Mouse (Mus musculus) forebrain, embryonic 10.5 days (tissue): ENCODE measurements around the gene Ucma. TPM values are rescaled to one million over a fixed set of nuclear protein-coding genes. Genes with fewer than 3 reads are reported as not detected.

Experiments
- DNase-seq: peaks from one replicate; pipeline ENCODE4 v3.0.0-alpha.2; 2017; ENCODE audit warnings: low spot score; ENCODE audit errors: extremely low spot score
- H3K27ac ChIP-seq: fragments of 300-500 bp; sonication (generic); 2 replicates; pipeline ENCODE4 v1.5.1; 2016; ENCODE audit warnings: mild to moderate bottlenecking
- H3K27me3 ChIP-seq: fragments of 300-500 bp; sonication (generic); 2 replicates; pipeline ENCODE4 v1.6.1; 2016; ENCODE audit warnings: mild to moderate bottlenecking; ENCODE audit not compliant: poor library complexity, severe bottlenecking
- H3K36me3 ChIP-seq: fragments of 300-500 bp; sonication (generic); replicated peaks from 2 replicates; pipeline ENCODE4 v1.6.1; 2016; ENCODE audit warnings: mild to moderate bottlenecking, moderate library complexity
- H3K4me1 ChIP-seq: fragments of 300-500 bp; sonication (generic); 2 replicates; pipeline ENCODE4 v1.6.1; 2016
- H3K4me3 ChIP-seq: fragments of 300-500 bp; sonication (generic); 2 replicates; pipeline ENCODE4 v1.5.1; 2016; ENCODE audit warnings: mild to moderate bottlenecking, moderate library complexity
- H3K9me3 ChIP-seq: fragments of 300-500 bp; sonication (generic); 2 replicates; pipeline ENCODE4 v1.6.1; 2016; ENCODE audit warnings: mild to moderate bottlenecking, moderate library complexity
- WGBS: fragments of 180-500 bp; shearing (Covaris S2); methylation state at CpG from one replicate; pipeline ENCODE4 v1.1.7; 2016; 5-methylcytosine and 5-hydroxymethylcytosine counted together
- polyA plus RNA-seq: library from polyadenylated mRNA; unstranded; fragments of >200 nt; fragmentation: Nextera tagmentation; extraction: Ambion mirVana; gene quantifications from 2 replicates; pipeline ENCODE4 v1.2.1, GENCODE M21; 2016

Gene Ucma
- polyA plus RNA-seq, 1 experiment from 2014 or later, result 0.26 TPM

DNA sequence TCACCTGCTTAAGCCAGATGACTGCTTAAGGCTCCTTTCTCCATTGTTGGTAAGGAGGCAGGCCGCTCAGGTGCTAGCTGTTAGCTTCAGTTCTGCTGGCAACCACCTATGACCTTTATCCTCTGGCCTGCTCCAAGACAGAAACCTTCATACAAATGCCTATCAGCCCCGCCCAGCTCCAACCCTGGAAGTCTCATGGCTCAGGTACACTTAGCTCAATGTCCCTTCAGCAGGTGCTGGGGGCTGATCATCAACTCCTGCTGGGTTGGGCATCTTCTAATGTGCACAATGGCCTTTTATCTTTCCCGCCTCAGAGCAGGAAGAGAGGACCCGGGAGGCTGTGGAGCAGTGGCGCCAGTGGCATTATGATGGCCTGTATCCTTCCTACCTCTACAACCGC lies 9.1 kb downstream of the Ucma start:
- Histone ChIP-seq H3K4me1 (peaks cover 5% of the 10 kb centered on the region; the same call in 1 of the 2 replicates), H3K9me3 (no peaks in the 10 kb centered on the region), H3K27ac (no peak overlapping the region), H3K4me3 (no peak overlapping the region), H3K27me3 (no peaks in the 10 kb centered on the region), H3K36me3 (peaks cover 9% of the 10 kb centered on the region)
- no peak for DNase-seq
- WGBS, result 80% methylated on average over 6 of the region's 6 CpGs

- 92% methylated on average over 4 of the region's 4 CpGs for WGBS
Measured at GRCm38 (mm10) chr2:4986798-4987197, 10.9 kb downstream of the Ucma start.

GRCm38 (mm10) chr2:4987388-4988180 lies 11.7 kb downstream of the Ucma start:
- H3K36me3 ChIP-seq, result peaks cover 33% of the 10 kb centered on the region
- no peaks in the 10 kb centered on the region for H3K27me3 ChIP-seq
- no peaks in the 10 kb centered on the region for H3K9me3 ChIP-seq
- H3K27ac ChIP-seq, result no peak overlapping the region
- WGBS, result 87% methylated on average over 8 of the region's 8 CpGs
- no peak overlapping the region for H3K4me3 ChIP-seq
- H3K4me1 ChIP-seq, result peaks cover 5% of the 10 kb centered on the region; the same call in 1 of the 2 replicates
- DNase-seq, result no peak

More at GRCm38 (mm10) chr2:4986798-4987197, 10.9 kb downstream of the Ucma start:
- Histone ChIP-seq H3K36me3 (peaks cover 26% of the 10 kb centered on the region), H3K9me3 (no peaks in the 10 kb centered on the region), H3K27me3 (no peaks in the 10 kb centered on the region), H3K27ac (no peak overlapping the region), H3K4me3 (no peak overlapping the region), H3K4me1 (peaks cover 5% of the 10 kb centered on the region; the same call in 1 of the 2 replicates)
- no peak for DNase-seq

DNA sequence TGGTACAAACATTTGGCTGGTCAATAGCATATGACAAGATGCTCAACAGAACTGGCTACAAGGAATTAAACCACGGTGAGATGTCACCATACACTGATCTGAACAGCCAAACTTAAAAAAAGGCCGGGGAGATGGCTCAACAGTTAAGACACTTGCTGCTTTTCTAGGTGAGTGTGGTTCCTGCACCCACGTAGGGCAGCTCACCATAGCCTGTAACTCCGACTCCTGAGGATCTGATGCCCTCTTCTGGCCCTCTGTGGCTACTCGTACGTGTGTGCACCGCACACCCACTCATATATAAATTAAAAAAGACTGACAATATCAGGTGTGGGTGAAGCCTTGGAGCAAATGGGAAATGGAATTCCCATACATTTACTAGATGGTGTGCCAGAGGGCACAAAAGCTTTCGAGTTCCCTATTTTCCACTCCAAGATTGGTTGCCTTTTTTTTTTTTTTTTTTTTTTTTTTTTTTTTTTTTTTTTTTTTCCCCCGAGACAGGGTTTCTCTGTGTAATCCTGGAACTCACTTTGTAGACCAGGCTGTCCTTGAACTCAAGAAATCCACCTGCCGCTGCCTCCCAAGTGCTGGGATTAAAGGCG lies 13.0 kb downstream of the Ucma start:
- WGBS, result 82% methylated on average over 11 of the region's 11 CpGs
- no peaks in the 10 kb centered on the region for H3K9me3 ChIP-seq
- DNase-seq, result no peak

GRCm38 (mm10) chr2:4993584-4993983 lies 17.7 kb downstream of the Ucma start:
- DNase-seq, result no peak
- Histone ChIP-seq H3K4me3 (no peak overlapping the region), H3K4me1 (no peaks in the 10 kb centered on the region), H3K27ac (no peak overlapping the region), H3K27me3 (no peaks in the 10 kb centered on the region), H3K9me3 (no peaks in the 10 kb centered on the region), H3K36me3 (peaks cover 89% of the 10 kb centered on the region)
- WGBS, result 96% methylated on average over 11 of the region's 11 CpGs

More for the DNA sequence above, 13.0 kb downstream of the Ucma start:
- peaks cover 47% of the 10 kb centered on the region for H3K36me3 ChIP-seq
- H3K27me3 ChIP-seq, result no peaks in the 10 kb centered on the region
- H3K4me3 ChIP-seq, result no peak overlapping the region
- no peak overlapping the region for H3K27ac ChIP-seq
- H3K4me1 ChIP-seq, result peaks cover 3% of the 10 kb centered on the region; the same call in 1 of the 2 replicates

- DNase-seq, result no peak
- Histone ChIP-seq H3K36me3 (peaks cover 98% of the 10 kb centered on the region), H3K27me3 (no peaks in the 10 kb centered on the region), H3K4me1 (no peaks in the 10 kb centered on the region), H3K27ac (no peak overlapping the region), H3K4me3 (no peak overlapping the region), H3K9me3 (no peaks in the 10 kb centered on the region)
- 92% methylated on average over 4 of the region's 4 CpGs for WGBS
Measured at GRCm38 (mm10) chr2:4994436-4994835, 18.5 kb downstream of the Ucma start.

DNA sequence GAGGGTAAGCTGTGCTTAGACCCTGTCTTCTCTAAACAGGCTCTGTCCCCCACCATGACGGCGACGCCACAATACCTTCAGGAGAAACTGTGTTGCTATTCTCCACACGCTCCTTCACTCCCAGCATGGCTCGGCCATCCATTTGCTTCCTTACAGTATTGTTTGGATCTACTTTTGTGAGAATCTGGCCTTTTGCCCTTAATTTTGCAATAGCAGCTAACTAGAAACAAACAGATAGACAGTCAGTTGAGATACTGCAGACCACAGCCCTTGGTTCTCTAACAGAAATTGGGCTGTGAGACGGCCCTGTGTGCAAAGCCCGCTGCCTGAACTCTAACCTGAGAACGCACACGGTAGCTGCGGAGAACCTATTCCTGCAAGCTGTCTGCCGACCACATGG lies 19.7 kb downstream of the Ucma start:
- H3K27ac ChIP-seq, result no peak overlapping the region
- no peaks in the 10 kb centered on the region for H3K4me1 ChIP-seq
- no peak for DNase-seq
- no peak overlapping the region for H3K4me3 ChIP-seq
- H3K36me3 ChIP-seq, result peaks cover 98% of the 10 kb centered on the region
- no peaks in the 10 kb centered on the region for H3K27me3 ChIP-seq
- no peaks in the 10 kb centered on the region for H3K9me3 ChIP-seq
- 93% methylated on average over 11 of the region's 11 CpGs for WGBS

- H3K4me3 ChIP-seq, result no peak overlapping the region
- no peaks in the 10 kb centered on the region for H3K4me1 ChIP-seq
- peaks cover 98% of the 10 kb centered on the region for H3K36me3 ChIP-seq
- H3K27ac ChIP-seq, result no peak overlapping the region
- H3K27me3 ChIP-seq, result no peaks in the 10 kb centered on the region
- no peaks in the 10 kb centered on the region for H3K9me3 ChIP-seq
- no peak for DNase-seq
- WGBS, result 95% methylated on average over 6 of the region's 6 CpGs
Measured at GRCm38 (mm10) chr2:4996421-4996824, 20.5 kb downstream of the Ucma start.

DNA sequence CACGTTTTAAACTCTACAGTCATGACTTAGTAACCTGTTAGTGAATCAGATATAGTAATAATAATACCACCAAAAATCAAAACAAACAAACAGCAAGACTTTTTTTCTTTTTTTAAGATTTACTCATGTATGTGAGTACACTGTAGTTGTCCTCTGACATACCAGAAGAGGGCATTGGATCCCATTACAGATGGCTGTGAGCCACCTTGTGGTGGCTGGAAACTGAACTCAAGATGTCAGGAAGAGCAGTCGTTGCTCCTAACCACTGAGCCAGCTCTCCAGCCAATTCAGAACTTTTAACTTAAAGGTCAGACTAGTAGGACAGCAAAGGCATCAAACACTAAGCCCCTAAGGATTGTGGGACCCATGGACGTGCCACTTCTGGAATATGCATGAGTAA lies 23.0 kb downstream of the Ucma start:
- Histone ChIP-seq H3K27ac (no peak overlapping the region), H3K27me3 (no peaks in the 10 kb centered on the region), H3K4me1 (no peaks in the 10 kb centered on the region), H3K36me3 (peaks cover 99% of the 10 kb centered on the region), H3K9me3 (no peaks in the 10 kb centered on the region), H3K4me3 (no peak overlapping the region)
- 87% methylated on average over 3 of the region's 3 CpGs for WGBS
- no peak for DNase-seq

DNA sequence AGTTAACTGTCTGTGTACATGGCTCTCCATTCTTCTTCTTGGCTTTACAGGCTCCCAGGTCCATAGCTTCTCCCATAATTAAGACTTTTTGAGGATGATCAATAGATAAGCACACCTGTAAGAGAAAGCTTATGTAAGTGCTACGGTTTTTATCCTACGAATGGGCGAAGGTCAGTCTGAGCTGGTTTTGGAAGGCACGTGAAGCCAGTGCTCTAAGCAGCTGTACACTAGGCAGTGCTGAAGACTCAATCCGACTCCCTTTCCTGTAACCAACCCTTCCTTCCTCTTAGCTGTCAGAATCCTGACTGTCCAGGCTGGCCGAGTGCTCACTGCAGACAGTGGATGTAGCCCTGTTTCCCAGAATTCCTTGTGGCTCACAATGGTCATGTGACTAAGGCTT lies 25.3 kb downstream of the Ucma start:
- DNase-seq, result no peak
- Histone ChIP-seq H3K9me3 (no peaks in the 10 kb centered on the region), H3K4me3 (no peak overlapping the region), H3K27ac (no peak overlapping the region), H3K27me3 (no peaks in the 10 kb centered on the region), H3K36me3 (peaks cover 99% of the 10 kb centered on the region), H3K4me1 (no peaks in the 10 kb centered on the region)
- WGBS, result 94% methylated on average over 6 of the region's 6 CpGs

DNA sequence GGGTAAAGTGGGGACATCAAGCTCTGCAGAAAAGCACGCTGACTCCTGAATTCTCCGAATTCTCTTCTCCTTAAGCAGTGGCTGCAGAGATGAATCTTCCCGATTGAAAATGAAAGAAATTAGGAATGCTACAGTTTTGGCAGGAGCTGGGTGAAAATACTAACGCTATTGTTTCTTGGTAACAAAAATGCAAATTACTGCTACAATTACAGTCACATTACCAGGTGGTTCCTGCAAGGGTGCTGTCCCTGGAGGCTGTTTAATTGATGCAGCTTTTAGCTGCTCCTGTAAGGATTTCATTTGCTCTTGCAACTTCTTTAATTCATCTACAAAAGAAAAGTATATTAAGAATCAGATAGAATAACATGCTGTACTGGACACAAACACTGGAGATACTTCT lies 31.2 kb downstream of the Ucma start:
- Histone ChIP-seq H3K27ac (no peak overlapping the region), H3K27me3 (no peaks in the 10 kb centered on the region), H3K4me3 (no peak overlapping the region), H3K36me3 (peaks cover 86% of the 10 kb centered on the region), H3K9me3 (peaks cover 2% of the 10 kb centered on the region; the same call in 1 of the 2 replicates), H3K4me1 (peaks cover 15% of the 10 kb centered on the region)
- no peak for DNase-seq
- WGBS, result 95% methylated on average over 4 of the region's 4 CpGs

- no peak for DNase-seq
- Histone ChIP-seq H3K9me3 (peaks cover 2% of the 10 kb centered on the region; the same call in 1 of the 2 replicates), H3K4me3 (peak overlapping the region; percentile 84), H3K27me3 (no peaks in the 10 kb centered on the region), H3K4me1 (peaks cover 15% of the 10 kb centered on the region), H3K27ac (peak overlapping the region; percentile 91), H3K36me3 (peaks cover 37% of the 10 kb centered on the region)
- WGBS, result 21% methylated on average over 8 of the region's 8 CpGs
Measured at GRCm38 (mm10) chr2:5011898-5012490, 36.1 kb downstream of the Ucma start.
